Mouse (Mus musculus): Measurements from ENCODE around the gene 1700067P10Rik.

The 1700067P10Rik gene

DNA sequence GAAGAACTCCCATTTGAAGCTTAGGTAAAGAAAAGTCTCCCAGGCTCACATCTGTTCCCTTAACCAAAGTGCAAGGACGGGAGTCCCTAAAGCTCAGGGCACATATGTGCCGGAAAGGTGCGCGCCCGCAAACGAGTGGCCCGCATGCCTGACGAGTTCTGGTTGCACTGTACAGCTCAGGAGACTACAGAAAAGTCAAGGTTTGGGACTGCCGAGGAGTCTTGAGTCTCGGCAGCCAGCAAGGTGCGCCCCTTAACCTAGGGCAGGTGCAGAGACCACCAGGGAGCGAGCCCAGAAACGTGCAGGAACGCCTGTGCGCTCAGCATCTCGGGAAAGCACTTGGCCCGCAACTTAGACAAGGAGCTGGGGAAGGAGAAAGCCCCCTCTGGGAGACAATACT, 7.2 kb downstream of the 1700067P10Rik start:
- no peak for DNase-seq (ENCODE audit: low spot score)

DNA sequence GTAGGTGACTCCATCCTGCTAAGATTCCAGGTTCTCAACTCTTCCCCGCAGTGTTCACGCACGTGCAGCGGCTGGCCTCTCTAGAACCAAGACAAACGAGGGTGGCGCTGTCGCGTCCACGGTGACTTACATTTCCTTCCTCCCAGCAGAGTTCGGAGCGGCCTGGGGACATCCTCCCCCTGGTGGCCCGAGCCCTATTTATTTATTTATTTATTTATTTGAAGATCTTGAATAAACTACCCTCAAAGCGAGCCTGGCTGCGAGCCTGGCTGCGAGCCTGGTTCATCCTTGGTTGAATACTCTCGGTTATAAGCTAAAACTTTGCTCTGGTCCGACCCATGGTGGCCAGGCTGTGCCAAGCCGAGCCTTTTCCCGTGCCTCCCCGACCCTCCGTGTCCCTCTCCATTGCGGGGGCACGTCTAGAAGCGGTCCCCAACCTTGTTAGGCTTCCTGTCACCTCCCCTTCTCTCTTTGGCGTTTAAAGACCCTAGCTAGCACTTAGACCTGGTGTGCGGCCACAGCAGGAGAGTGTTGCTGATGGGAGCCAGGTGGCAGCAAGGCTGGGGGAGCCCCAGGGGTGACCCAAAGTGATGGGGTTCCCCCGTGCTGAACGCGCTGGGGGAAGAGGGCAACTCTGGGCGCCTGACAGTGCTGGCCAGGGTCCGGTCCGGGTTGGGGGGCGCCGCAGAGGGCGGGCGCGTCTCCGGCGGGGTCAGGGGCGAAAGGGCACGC, 8.1 kb downstream of the 1700067P10Rik start:
- DNase-seq (ENCODE audit: low spot score) = no peak

DNA sequence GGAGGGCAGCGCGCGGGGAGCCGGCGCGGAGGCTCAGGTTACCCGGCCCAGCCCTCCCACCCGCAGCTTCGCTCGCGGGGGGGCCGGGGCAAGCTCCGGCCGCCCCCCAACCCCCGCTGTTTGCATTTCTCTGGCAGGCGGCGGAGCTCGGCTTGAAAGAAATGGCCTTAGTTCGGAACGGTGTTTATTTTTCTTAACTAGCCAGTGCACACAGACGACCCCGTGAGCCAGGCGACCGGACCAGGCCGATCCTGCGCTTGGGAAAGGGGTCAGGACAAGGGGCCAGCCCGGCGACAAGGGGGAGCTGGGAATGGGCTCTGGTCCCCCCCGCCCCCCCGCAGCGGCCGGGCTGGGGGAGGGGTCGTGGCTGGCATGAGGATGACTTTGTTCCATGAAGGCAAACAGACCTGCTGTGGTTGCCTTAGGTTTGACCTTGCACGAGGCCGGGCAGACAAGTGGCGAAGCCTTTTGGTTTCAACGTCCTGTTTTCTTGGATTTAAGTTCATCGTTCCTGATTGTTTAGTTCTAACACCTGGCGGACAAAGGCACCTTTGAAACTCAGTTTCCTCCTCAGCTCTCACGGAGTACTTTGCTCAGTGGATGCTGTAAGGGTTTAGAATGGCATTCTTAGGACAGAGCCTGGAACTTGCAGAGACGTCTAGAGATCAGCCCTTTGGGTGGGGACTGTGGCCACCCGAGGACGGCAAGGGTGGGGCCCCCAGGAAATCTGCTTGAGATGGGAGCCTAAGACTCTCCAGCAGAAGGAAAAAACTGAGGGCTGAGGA, 8.8 kb downstream of the 1700067P10Rik start:
- DNase-seq (ENCODE audit: low spot score) = no peak

DNA sequence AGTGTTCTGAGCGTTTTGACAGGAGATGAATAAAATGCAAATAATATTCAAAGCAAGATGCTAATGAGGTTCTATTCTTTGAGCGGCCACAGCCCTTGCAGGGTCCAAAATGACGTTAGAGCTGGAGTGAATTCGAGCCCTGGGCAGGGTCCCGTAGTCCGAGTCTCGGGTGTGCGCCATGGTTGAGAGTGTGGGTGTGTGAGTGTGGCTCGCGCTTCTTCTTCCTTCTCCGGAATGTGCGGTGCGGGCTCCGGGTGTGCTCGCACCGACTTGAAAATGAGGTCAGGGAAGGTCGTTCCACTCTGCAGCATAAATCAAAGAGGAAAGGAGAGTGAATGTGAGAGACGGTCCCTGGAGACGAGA, 9.4 kb downstream of the 1700067P10Rik start:
- DNase-seq (ENCODE audit: low spot score) = no peak

DNA sequence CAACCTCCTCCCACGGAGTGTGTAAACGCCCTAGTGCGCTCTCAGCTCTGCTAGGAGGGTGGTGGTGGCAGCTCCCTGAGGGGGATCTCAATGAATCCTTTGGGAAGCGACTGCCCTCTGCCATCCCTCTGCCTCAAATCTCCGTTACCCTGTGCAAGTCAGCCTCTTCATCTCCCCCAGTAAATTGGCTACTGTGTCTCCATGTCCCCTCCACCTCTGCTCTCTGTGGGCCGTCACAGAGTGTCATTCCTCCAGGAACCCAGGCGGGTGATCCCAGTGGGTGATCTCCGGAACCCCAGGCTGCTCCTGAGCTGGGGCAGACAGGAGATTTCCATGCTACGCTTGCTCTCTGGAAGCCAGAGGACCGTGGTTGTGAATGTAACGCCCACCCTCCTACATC, 10.2 kb downstream of the 1700067P10Rik start:
- no peak for DNase-seq (ENCODE audit: low spot score)

DNA sequence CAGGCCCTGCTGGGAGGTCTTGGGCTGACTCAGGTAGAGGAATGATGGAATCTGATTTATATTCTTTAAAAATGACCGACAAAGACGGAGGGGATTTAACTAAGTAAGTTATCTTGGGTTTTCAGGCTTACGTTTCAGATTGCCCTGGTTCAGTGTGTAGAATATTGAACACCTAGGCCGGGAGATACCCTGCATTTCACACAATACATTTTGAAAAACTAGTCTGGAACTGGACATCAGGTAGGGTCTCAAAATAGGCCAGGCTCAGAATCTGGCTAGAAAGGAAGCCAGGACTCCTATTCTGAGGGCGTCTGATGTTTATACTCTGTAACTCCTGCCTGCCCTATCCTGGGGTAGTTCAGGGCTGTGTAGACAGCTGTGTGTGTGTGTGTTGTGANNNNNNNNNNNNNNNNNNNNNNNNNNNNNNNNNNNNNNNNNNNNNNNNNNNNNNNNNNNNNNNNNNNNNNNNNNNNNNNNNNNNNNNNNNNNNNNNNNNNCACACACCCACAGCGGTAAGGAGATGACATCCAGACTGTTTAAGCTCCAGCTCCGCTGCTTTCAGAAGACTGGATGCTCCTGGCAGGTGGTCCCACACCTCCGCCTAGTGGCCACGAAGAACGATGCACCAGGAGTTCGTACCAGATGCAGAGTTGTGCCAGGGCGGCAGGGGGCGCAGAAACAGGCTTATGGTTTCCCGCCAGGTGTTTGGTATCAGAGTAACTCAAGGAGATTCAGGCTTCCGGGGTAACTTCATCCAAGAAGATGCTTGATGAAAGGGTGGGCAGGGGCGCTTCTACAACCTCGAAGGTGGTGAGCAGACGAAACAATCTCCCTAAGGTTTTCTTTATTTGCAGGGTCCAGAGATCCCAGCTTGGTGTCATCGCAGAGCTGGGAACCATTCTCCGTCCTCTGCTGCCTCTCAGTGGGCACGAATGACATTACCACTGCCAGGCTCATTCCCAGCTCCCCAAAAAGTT, 11.6 kb downstream of the 1700067P10Rik start:
- peak; percentile 59 for DNase-seq (ENCODE audit: low spot score)

DNA sequence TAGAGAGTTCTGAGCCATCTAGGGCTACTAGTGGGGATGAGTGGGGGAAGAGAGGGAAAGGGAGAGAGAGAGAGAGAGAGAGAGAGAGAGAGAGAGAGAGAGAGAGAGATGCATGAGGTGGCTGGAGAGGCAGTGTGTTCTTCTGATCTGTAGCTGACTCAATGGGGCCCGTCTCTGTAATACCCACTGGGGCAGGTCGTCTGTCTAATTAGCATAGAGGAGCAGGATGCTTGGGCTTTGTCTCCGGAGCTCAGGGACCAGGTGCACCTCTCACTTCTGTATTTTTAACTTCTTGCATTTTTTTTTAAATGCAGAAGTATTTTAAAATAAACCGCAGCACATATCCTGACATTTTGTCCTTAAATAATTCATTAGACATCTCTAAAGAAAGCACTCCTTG, 18.2 kb downstream of the 1700067P10Rik start:
- DNase-seq (ENCODE audit: low spot score) = no peak

DNA sequence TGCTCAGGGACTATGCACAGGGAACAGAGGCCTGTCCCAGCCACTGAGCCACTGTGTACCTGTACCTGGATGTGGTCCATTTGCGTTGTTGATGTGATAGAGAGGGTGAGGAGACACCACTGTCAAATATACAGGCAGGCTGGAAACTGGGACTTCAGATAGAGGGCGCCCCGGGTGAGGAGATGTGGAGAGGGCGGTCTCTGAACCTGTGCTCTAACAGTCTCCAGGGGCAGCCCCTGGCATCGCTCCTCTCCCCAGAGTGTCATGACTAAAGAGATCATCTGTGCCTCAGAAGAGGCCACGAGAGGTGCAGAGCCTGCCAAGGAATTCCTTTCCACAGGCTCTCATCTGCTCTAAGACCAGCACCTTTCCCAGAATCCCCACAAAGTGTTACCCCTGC, 18.7 kb downstream of the 1700067P10Rik start:
- no peak for DNase-seq (ENCODE audit: low spot score)

DNA sequence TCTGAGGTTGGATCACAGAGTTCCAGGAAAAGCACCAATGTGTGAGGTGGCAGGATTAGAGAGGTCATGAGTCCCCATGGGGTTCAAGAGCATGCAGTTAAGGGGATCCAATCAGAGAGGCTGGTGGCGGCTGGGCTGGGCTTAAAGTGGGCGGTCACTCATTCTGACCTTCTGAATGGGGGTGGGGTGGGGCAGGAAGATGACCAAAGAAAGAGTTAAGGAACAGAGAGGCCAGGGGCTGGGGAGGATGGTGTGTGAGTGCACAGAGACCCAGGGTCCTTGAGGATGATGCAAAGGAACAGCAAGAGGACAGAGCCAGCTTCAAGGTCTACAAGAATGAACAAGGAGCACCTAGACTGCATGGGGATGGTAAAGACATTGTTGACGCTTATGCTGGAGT, 19.4 kb downstream of the 1700067P10Rik start:
- DNase-seq (ENCODE audit: low spot score) = no peak

DNA sequence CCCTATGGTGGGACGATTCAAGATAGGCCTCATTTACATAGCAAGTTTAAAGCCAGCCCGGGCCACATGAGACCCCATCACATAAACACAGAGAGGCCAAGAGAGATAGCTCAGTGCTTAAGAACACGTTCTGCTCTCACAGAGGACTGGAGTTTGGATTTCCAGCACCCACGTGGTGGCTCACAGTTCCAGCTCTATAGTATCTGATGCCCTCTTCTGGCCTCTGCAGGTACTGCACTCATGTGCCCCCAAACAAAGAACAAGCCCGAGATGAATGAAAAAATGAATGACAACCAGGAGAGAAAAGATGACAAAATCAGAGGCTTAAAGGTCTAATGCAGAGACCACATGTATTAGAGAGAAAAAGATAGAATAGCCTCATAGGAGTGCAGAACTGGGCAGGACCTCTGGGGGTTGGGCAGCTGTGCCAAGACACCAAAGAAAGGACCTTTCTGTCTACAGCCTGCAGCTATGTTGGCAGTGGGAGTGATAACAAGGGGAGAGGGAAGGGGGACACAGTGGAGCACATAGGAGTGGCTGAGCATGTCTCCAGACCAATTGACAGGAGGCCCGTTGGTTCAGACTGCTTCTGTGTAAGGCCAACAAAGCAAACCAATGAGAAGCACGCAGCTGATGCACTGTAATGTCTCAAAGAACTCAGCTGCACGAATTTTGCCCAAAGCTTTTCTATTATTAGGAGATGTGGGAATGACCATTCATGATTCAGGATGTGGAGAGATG, 21.6 kb downstream of the 1700067P10Rik start:
- DNase-seq (ENCODE audit: low spot score) = no peak

DNA sequence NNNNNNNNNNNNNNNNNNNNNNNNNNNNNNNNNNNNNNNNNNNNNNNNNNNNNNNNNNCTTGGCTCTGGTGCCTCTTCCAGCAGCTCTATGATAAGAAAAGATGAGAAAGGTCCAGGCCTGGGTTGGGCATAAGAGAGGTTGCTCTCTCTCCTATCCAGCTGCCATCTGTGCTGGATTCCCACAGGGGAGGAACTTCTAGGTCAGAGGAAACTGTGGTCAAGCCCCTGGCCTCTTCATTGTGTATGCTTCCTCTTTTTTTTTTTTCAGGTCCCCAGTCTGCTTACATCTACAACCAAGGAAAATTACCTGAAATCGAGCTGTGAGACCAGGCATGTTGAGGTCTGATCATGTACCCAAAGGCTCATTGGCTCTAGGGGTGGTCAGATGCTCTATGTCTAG, 29.5 kb downstream of the 1700067P10Rik start:
- no peak for DNase-seq (ENCODE audit: low spot score)

DNA sequence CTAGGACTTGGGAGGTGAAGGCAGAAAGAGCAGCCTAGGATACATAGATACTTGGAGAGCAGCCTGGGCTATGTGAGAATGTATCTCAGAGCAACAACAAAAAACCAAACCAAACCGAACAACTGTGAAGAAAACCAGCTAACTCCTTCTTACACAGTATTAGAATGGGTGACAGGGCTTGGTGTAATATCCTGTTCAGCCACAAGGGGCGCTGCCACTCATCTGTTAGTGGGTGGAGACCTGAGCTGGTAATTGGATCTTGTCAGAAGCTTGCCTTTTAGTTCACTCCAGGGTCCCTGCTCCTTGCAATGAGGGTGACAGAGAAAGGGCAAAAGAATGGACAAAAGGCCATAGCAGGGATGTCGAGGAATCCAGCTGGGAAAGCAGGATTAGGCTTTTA, 30.5 kb downstream of the 1700067P10Rik start:
- no peak for DNase-seq (ENCODE audit: low spot score)

DNA sequence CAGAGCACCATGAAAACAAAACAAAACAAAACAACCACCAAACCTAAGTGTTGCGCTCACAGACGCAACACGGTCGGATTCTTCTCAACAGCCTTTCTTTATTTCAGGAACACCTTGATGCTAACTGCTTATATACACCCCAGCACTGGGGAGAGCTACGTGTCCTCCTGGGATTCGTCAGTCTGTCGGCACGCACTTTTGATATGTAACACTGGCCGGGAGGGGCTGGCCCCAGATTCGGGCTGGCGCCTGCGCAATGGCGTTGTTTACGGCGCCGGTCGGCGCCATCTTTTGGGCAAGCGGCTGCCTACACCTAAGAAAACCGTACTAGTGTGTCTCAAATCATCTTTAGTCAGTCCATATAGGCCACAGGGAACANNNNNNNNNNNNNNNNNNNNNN, 31.3 kb downstream of the 1700067P10Rik start:
- no peak for DNase-seq (ENCODE audit: low spot score)

DNA sequence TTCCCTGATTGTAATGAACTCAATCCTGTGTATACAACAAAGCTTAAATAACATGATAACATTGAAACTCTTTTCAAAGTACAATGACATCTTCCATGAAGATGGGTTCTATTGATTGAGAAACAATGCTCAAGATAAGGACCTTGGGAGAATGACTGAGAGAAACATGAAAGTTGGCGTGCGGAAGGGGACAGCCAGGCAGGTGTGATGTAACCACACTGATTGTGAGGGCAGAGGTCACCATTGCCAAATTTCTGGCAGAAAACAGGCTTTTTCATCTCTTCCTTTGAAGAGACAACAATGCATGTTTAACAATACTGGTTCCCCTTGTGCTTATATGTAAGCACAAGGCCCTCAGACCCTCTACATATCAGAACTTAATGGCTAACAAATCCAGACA, 43.7 kb downstream of the 1700067P10Rik start:
- DNase-seq (ENCODE audit: low spot score) = no peak
